ENCODE assay signal across 15 mouse cellular contexts in genomic region chr3:81482742-81483141, GRCm38 (mm10).
DNase-seq lines count a peak whose midpoint lies in the region; ATAC-seq and TF ChIP-seq lines count a peak whose summit lies in the region.
"Had no signal": no experiment of that assay in that cellular context is flagged by ENCODE, and none has a peak within 500 bp of the region (broad histone marks: within the 10 kb centered on the region; RNA-seq: fewer than 3 reads in every experiment).

No protein-coding gene starts in this region.

- 59% methylated on average over 2 of the region's 2 CpGs for WGBS in kidney, embryonic 14.5 days
- WGBS in kidney, embryonic 15.5 days, result 48% methylated on average over 2 of the region's 2 CpGs
- 56% methylated on average over 2 of the region's 2 CpGs for WGBS in kidney, postnatal 0 days

- no peak overlapping the region for H3K27ac ChIP-seq in kidney, embryonic 14.5 days (ENCODE audit: low read depth, low read length)
- H3K27ac ChIP-seq in kidney, embryonic 15.5 days, result no peak overlapping the region
- no peak overlapping the region for H3K27ac ChIP-seq in kidney, postnatal 0 days

- no peak overlapping the region for H3K4me2 ChIP-seq in kidney, embryonic 14.5 days (replicated peaks; ENCODE audit: low read depth, low read length)
- H3K4me2 ChIP-seq in kidney, embryonic 15.5 days, result no peak overlapping the region
- H3K4me2 ChIP-seq in kidney, postnatal 0 days (ENCODE audit: low read length), result no peak overlapping the region

- peak; percentile 72; the same call in 1 of the 2 replicates for ATAC-seq in kidney, embryonic 14.5 days (ENCODE audit: low FRiP score, low TSS enrichment)
- ATAC-seq in kidney, embryonic 15.5 days (replicated peaks; ENCODE audit: low FRiP score), result peak; percentile 56; the same call in 1 of the 2 replicates
- ATAC-seq in kidney, postnatal 0 days (replicated peaks; ENCODE audit: low FRiP score, low read depth), result no peak
- ATAC-seq: activated CD4-positive, CD25-positive, alpha-beta regulatory T cell, adult 4 months; CD4-positive, CD25-positive, alpha-beta regulatory T cell, adult 4 months had no signal

- no peak overlapping the region for H3K4me3 ChIP-seq in kidney, embryonic 14.5 days (ENCODE audit: low read length)
- no peak overlapping the region for H3K4me3 ChIP-seq in kidney, embryonic 15.5 days (replicated peaks)
- H3K4me3 ChIP-seq in kidney, postnatal 0 days (replicated peaks; ENCODE audit: low read depth, low read length), result no peak overlapping the region

- DNase-seq in embryo, embryonic 10.5 days (ENCODE audit: low spot score), result peak; percentile 4
- no peak for DNase-seq in embryo, embryonic 10 days (ENCODE audit: low spot score)
- no peak for DNase-seq in kidney, adult 9 months
- DNase-seq in kidney, postnatal 4 days, result no peak
- DNase-seq in kidney, postnatal 0 days (ENCODE audit: low spot score), result peak; percentile 64
- no peak for DNase-seq in kidney, postnatal 10 days
- DNase-seq: B cell, adult 2 months; cerebellum, adult 11 months; cerebellum, adult 11-12 months had no signal

- TF ChIP-seq CTCF in kidney, postnatal 0 days (IDR thresholded peaks at IDR 0.05; ENCODE audit: low read depth), result no peak

- H3K4me1 ChIP-seq in kidney, embryonic 14.5 days (ENCODE audit: control insufficient read depth, insufficient read depth, low read length), result no peaks in the 10 kb centered on the region
- peaks cover 4% of the 10 kb centered on the region; the same call in 1 of the 2 replicates for H3K4me1 ChIP-seq in kidney, embryonic 15.5 days
- H3K4me1 ChIP-seq in kidney, postnatal 0 days (replicated peaks; ENCODE audit: insufficient read depth, low read length), result no peaks in the 10 kb centered on the region

- no peak overlapping the region for H3K9ac ChIP-seq in kidney, embryonic 14.5 days (ENCODE audit: low read depth, low read length)
- no peak overlapping the region for H3K9ac ChIP-seq in kidney, embryonic 15.5 days
- no peak overlapping the region for H3K9ac ChIP-seq in kidney, postnatal 0 days (ENCODE audit: low read depth, low read length)

- H3K9me3 ChIP-seq in kidney, embryonic 14.5 days (ENCODE audit: control insufficient read depth, low read length), result no peaks in the 10 kb centered on the region
- no peaks in the 10 kb centered on the region for H3K9me3 ChIP-seq in kidney, embryonic 15.5 days (replicated peaks)
- no peaks in the 10 kb centered on the region for H3K9me3 ChIP-seq in kidney, postnatal 0 days (replicated peaks; ENCODE audit: low read length)
- H3K9me3 ChIP-seq: G1E had no signal

- no peaks in the 10 kb centered on the region for H3K27me3 ChIP-seq in kidney, embryonic 14.5 days (ENCODE audit: control insufficient read depth, insufficient read depth, low read length)
- H3K27me3 ChIP-seq in kidney, embryonic 15.5 days, result no peaks in the 10 kb centered on the region
- H3K27me3 ChIP-seq in kidney, postnatal 0 days (ENCODE audit: insufficient read depth, low read length), result no peaks in the 10 kb centered on the region
- H3K27me3 ChIP-seq: CH12.LX had no signal

- H3K36me3 ChIP-seq in kidney, embryonic 14.5 days (ENCODE audit: control insufficient read depth, insufficient read depth, low read length), result no peaks in the 10 kb centered on the region
- no peaks in the 10 kb centered on the region for H3K36me3 ChIP-seq in kidney, embryonic 15.5 days
- H3K36me3 ChIP-seq in kidney, postnatal 0 days (ENCODE audit: insufficient read depth, low read length), result no peaks in the 10 kb centered on the region
- H3K36me3 ChIP-seq: G1E had no signal

Comparison
In these comparisons a context has a peak if more than half of its experiments do, and no peak if none do; other contexts are left out.
1. DNase-seq: peak in embryo, embryonic 10.5 days (single experiment) and kidney, postnatal 0 days (single experiment); none in embryo, embryonic 10 days (single experiment), kidney, adult 9 months (single experiment), kidney, postnatal 4 days (0 of 2) and kidney, postnatal 10 days (single experiment).